Mouse (Mus musculus) spleen, adult 18-20 months (tissue): ENCODE measurements around the gene Gm18596.
"Not testable (repeated sequence)": the region's sequence is repeated elsewhere in the genome, so short reads cannot be mapped to it uniquely, and the experiment has no call there.

ENCODE experiments used
- DNase-seq, 2 experiments: peaks; one replicate each; pipeline ENCODE4 v3.0.0; 2022; ENCODE audit warnings: mixed read lengths in 2 of 2

Gm18596 gene

GRCm38 (mm10) chr10:77741924-77742688 lies at the start of gene Gm18596:
TSS of gene Gm18596 (minus strand) at chr10:77742638.
- not testable (repeated sequence) for DNase-seq

GRCm38 (mm10) chr10:77788621-77789020 lies 46.2 kb upstream of the Gm18596 start:
- no peak for DNase-seq

GRCm38 (mm10) chr10:77787876-77788275 lies 45.4 kb upstream of the Gm18596 start, which contains the start of gene Gm7137:
TSS of gene Gm7137 (minus strand) at chr10:77788200.
- not testable (repeated sequence) for DNase-seq

GRCm38 (mm10) chr10:77783396-77783795 lies 41.0 kb upstream of the Gm18596 start:
- not testable (repeated sequence) for DNase-seq

GRCm38 (mm10) chr10:77782442-77782841 lies 40.0 kb upstream of the Gm18596 start, which contains the start of gene Gm3250:
TSS of gene Gm3250 (minus strand) at chr10:77782542.
- not testable (repeated sequence) for DNase-seq

- not testable (repeated sequence) for DNase-seq
Observed at GRCm38 (mm10) chr10:77776844-77777243, 34.4 kb upstream of the Gm18596 start, which contains the start of gene Gm7138. TSS of gene Gm7138 (minus strand) at chr10:77776944.

- DNase-seq, result not testable (repeated sequence)
Observed at GRCm38 (mm10) chr10:77772142-77772541, 29.7 kb upstream of the Gm18596 start.

- not testable (repeated sequence) for DNase-seq
Observed at GRCm38 (mm10) chr10:77771225-77771624, 28.8 kb upstream of the Gm18596 start, which contains the start of gene Gm3238. TSS of gene Gm3238 (minus strand) at chr10:77771325.

- no peak for DNase-seq
Observed at GRCm38 (mm10) chr10:77769727-77770126, 27.3 kb upstream of the Gm18596 start.

GRCm38 (mm10) chr10:77759582-77759981 lies 17.1 kb upstream of the Gm18596 start, which contains the start of gene Gm3233:
TSS of gene Gm3233 (minus strand) at chr10:77759682.
- DNase-seq, result not testable (repeated sequence)

GRCm38 (mm10) chr10:77753448-77753847 lies 11.0 kb upstream of the Gm18596 start:
- no peak for DNase-seq

- DNase-seq, result not testable (repeated sequence)
Observed at GRCm38 (mm10) chr10:77752312-77752711, 9.9 kb upstream of the Gm18596 start.

- DNase-seq, result not testable (repeated sequence)
Observed at GRCm38 (mm10) chr10:77751254-77751653, 8.8 kb upstream of the Gm18596 start, which contains the start of gene Gm9736. TSS of gene Gm9736 (minus strand) at chr10:77751354.

- DNase-seq, result not testable (repeated sequence)
Observed at GRCm38 (mm10) chr10:77750686-77751085, 8.2 kb upstream of the Gm18596 start.

GRCm38 (mm10) chr10:77738929-77739328 lies 3.5 kb downstream of the Gm18596 start:
- no peak for DNase-seq

- no peak for DNase-seq
Observed at GRCm38 (mm10) chr10:77735928-77736327, 6.5 kb downstream of the Gm18596 start.

- peak in 1 of 2 experiments; percentile 16 for DNase-seq
Observed at GRCm38 (mm10) chr10:77729241-77729640, 13.2 kb downstream of the Gm18596 start.

- no peak for DNase-seq
Observed at GRCm38 (mm10) chr10:77728280-77728679, 14.2 kb downstream of the Gm18596 start.

- no peak for DNase-seq
Observed at GRCm38 (mm10) chr10:77726186-77726585, 16.3 kb downstream of the Gm18596 start, which contains the start of gene Gm10100. TSS of gene Gm10100 (plus strand) at chr10:77726486.

- DNase-seq, result no peak
Observed at GRCm38 (mm10) chr10:77724855-77725254, 17.6 kb downstream of the Gm18596 start.

GRCm38 (mm10) chr10:77720299-77720698 lies 22.1 kb downstream of the Gm18596 start, which contains the start of gene Krtap12-1:
TSS of gene Krtap12-1 (plus strand) at chr10:77720599.
- not testable (repeated sequence) for DNase-seq

- no peak for DNase-seq
Observed at GRCm38 (mm10) chr10:77715507-77715906, 26.9 kb downstream of the Gm18596 start, which contains the start of gene Gm10142. TSS of gene Gm10142 (plus strand) at chr10:77715807.

- DNase-seq, result no peak
Observed at GRCm38 (mm10) chr10:77713734-77714133, 28.7 kb downstream of the Gm18596 start.

- not testable (repeated sequence) for DNase-seq
Observed at GRCm38 (mm10) chr10:77711157-77711556, 31.3 kb downstream of the Gm18596 start, which contains the start of gene Gm10024. TSS of gene Gm10024 (plus strand) at chr10:77711457.
